Mouse (Mus musculus): Measurements from ENCODE around the gene Birc5.
"Not testable (repeated sequence)": the region's sequence is repeated elsewhere in the genome, so short reads cannot be mapped to it uniquely, and the experiment has no call there.

Birc5 gene

GRCm38 (mm10) chr11:117827386-117827785 is 21.7 kb upstream of the Birc5 start:
- DNase-seq, result no peak

- DNase-seq, result no peak
Measured at GRCm38 (mm10) chr11:117828149-117828887, 20.7 kb upstream of the Birc5 start.

DNA sequence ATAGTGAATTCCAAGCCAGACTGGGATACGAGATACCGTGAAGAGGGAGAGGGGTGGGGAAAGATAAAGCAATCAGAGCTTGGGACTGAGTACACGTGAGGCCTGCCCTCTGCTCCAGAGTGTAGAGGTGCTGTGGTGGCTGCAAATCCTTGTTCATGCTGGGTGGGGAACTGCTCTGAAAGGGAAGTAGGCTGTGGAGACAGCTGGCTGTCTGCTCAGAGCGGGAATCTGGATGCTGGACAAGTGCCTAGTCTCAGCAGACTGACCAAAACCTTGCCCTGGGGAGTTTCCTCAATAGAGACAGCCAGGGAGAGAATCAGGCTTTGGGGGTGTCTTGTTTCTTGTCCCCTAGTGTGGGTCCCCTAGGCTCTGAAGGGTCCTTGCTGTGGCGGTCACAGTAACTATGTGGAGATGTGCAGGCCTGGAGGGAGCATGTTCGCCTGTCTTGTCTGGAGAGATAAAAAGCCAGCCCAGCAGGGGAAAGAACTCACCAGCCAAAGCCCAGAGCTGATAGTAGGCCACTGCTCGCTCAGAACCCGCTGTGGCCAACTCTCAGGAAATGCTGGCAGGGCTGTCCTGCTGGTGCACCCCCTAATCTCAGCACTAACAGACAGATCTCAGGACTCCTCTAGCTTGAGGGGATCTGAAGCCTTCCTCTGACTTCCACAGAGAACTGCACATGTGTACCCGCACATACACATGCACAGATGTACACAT is 20.0 kb upstream of the Birc5 start:
- DNase-seq, result no peak

DNA sequence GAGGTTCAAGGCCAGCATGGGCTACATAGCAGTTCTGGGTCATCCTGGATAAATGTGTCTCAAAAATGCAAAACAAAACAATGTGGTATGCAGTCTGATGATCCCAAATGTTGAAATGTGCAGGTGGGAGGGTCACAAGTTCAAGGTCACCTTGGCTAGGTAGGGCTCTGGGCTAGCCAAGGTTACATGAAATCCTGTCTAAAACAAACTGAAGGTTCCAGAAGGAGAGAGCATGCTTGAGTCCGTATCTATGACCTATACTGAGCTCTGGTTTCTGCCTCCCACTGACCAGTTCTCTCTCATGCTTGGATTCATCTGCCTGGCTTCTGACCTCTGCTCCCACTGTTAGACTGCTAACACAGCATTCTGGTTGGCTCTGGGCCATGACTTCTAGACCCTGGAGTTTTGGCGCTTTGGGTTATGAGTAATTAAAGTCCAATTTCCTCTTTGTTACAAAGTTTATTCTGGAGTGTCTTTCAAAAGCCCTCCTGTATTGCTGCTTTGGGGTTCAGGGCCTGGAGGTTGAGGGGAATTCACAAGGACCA is 19.3 kb upstream of the Birc5 start:
- no peak for DNase-seq

GRCm38 (mm10) chr11:117830401-117830800 is 18.6 kb upstream of the Birc5 start:
- no peak for DNase-seq

DNA sequence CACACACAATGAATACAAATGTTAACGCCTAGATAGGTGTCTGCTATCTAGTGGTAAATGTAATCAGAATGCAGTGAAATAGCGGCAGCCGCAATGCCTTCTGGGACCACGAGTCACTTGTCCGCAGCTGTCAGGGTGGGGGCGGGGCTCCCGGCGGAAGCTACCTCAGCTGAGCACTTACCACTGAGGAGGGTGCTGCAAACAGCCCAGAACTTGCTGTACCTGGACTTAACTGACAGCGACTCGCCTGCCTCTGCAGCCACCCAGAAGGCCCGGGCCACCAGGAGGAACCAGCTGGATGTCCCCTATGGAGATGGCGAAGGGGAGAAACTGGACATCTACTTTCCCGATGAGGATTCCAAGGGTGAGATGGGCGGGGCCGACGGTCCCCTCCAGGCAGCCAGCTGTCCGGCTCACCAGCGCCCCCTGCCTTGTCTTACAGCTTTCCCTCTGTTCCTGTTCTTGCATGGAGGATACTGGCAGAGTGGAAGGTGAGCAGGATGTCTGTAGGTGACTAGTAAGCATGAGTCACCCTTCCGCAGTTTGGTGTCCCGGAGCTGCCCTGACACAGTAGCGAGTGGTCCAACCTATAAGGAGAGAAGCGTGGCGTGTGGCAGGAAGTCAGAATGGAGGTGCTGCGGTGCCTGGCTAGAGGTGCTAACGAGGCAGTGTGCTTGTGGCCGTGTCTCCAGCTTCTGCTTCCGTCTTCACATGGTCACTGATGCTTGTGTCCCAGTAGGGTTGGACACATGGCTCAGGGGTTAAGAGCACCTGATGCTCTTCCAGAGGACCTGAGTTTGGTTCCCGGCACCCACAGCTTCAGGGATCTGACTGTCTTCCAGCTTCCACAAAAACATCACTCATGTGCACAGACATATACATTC is 16.7 kb upstream of the Birc5 start:
- peak; percentile 86 for DNase-seq

- DNase-seq, result not testable (repeated sequence)
Measured at GRCm38 (mm10) chr11:117833509-117833908, 15.5 kb upstream of the Birc5 start.

DNA sequence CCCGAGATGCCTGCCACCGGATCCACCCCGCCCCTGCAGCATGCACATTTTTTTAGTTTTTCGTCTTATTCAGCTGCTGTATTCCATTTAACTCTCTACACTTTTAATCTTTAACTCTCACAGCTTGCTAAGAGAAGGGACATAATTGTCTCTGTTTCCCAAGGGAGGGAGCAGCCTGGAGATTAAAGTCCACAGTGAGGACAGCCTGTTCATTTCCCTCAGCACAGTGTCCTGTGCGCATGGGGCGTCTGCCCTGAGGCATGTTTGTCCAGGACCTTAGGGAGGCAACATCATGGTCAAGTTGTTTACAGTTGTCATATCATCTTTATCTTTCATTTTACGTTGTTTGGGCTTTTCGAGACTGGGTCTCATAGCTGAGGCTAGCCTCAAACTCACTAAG is 15.0 kb upstream of the Birc5 start:
- DNase-seq, result no peak

DNA sequence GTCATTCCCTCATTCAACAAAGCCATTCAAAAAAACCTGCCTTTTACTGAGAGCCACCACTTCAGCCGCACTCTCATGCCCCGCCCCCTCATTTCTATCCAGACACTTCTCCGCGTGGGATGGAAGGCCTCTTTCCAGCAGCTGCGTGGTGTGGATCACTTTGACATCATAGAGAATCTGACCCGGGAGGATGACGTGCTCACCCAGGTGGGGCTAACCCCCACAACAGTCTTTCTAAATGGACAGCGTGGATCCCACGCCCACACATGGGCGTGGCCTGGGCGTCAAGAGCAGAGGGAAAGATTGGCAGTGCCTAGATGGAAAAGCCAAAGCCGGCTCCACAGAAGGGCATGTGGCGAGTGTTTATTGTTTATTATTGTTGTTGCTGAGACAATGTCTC is 12.7 kb upstream of the Birc5 start:
- peak; percentile 37 for DNase-seq

- DNase-seq, result no peak
Measured at GRCm38 (mm10) chr11:117838572-117838971, 10.5 kb upstream of the Birc5 start.

DNA sequence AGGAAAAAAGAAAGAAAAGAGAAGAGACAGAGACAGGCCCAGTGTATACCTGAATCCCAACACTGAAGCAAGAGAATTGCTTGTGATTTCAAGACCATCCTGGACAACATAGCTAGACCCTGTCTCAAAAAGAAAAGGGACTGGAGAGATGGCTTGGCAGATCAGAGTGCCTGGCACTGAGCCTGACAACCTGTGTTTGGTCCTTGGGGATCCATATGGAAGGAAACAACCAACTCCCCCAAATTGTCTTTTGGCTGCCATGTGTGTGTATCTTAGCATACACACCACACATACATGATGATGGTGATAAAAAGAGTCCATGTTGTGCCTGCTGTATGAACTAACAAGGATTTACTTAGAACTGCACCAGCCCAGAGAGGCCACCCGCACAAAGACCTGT is 10.0 kb upstream of the Birc5 start:
- DNase-seq, result no peak

GRCm38 (mm10) chr11:117840910-117841309 is 8.1 kb upstream of the Birc5 start:
- DNase-seq, result no peak

GRCm38 (mm10) chr11:117843434-117843833 is 5.6 kb upstream of the Birc5 start:
- DNase-seq, result no peak

DNA sequence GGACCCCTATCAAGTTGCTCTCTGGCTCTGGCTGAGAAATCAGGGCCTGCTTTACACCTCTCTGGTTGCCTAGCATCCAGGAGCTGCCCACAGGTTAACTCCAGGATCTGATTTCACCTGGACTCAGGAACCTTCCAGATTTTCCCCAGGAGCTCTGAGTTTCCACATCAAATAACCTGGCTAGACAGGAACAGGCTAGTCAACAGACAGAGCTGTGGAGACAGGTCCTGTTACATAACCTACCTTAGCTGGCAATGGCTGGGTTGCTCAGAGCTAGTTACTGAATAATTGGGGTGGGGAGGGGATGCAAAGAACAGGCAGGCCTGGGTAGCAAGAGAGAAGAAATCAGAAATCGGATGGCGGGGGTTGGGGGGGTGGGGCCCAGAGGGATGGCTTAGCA is 4.1 kb upstream of the Birc5 start:
- no peak for DNase-seq

DNA sequence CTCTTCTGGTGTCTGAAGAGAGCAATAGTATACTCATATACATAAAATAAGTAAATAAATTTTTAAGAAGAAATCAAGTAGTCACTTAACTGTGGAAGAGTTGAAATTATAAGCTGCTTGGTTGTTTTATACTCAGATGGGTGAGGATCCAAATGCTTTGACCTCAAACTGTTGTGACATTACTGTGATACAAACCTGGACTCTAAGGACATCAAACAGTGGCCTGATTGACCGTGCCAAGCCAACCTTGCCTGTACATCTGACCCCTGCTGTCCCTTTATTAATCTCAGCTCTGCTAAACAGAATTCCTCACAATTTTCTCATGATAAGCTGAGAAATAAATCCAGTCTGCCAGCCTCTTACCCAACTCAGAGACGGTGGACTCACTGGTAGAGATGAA is 3.4 kb upstream of the Birc5 start:
- no peak for DNase-seq

DNA sequence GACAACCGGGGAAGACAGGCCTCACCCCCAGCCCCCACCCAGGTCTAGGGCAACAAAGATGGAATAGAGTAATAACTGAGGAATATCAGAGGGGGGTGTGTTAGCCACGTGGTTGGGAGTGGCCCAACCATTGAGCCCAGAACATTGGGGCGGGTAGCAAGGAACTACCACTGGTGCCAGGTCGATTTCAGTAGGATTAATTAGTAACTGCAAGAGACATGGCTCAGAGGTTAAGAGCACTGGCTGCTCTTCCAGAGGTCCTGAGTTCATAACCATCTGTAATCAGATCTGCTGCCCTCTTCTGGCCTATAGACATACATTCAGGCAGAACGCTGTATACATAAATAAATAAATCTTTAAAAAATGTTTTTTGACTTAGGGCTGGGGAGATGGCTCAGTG is 2.4 kb upstream of the Birc5 start:
- DNase-seq, result peak; percentile 44

DNA sequence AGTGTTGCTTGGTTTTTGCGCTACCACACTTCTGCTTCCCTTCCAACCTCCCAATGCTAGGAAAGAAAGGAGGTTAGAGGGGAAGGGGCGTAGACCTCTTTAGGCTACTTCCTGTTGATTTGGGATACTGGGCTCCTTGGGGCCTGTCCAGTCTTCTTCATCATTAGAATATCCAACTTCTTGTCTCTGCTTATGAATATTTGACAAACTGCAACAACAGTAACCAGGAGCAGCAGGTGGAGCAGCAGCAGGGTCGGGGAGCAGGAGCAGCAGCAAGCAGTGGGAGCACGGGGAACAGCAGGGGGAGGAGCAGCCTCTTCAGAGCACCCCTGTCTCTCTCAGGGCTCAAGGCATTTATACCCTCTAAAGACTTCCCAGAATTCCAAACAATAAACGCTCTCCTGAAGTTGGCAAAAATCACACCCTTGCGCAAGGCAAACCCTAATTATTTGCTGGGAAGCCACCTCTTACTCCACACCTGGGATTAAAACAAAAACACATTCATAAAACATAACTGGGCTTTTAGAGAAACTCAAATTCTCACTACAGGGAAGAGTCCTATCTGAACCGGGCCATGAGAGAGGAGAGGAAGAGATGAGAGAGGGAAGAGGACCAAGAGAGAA is 1.3 kb upstream of the Birc5 start:
- DNase-seq, result no peak

GRCm38 (mm10) chr11:117848271-117848984 is 623 bp upstream of the Birc5 start:
- DNase-seq, result peak; percentile 20

- DNase-seq, result no peak
Measured at GRCm38 (mm10) chr11:117852875-117853274, 3.8 kb downstream of the Birc5 start.

DNA sequence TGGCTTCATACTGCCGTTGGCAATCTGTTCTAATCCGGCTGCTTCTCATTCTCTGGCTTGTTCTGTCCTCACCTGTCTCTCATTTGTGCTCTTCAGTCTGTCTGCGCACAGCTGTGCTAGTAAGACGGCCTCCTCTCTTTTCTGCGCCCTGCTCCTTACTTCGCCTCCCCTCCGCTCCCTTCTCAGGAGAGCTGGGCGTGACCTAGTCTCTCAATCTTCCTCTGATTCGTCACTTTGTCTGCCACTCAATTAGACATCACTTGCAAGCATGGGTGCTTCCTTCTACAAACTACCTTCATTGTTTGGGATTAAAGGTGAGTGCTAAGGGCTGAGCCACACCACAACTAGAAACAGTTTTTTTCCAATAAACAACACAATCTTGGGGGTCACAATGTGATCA is 5.2 kb downstream of the Birc5 start:
- no peak for DNase-seq

GRCm38 (mm10) chr11:117855360-117855759 is 6.3 kb downstream of the Birc5 start:
- no peak for DNase-seq

DNA sequence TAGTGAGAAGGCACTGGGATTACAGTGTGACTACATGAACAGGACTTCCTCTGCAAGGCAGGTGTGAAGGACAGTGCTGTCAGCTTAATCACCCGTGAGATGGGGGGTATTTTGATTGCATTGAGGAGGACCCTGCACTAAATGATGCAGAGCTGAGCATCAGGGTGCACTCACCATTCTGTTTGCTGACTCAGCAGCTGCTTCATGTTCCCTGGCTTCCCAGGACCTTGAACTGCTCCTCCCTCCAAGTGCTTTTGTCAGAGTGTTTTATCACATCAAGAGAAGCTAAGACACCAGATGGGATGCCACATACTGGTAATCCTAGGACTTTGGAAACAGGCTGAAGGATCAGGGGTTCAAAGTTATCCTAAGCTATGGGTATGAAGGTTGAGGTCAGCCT is 6.9 kb downstream of the Birc5 start:
- DNase-seq, result no peak
